Mouse (Mus musculus) spleen, postnatal 10 days (tissue): ENCODE results near the gene Galnt6.

ENCODE experiments used
- DNase-seq, 2 experiments: peaks; one replicate each; pipeline ENCODE4 v3.0.0; 2021 to 2022; ENCODE audit warnings: low spot score in 2 of 2

The Galnt6 gene

DNA sequence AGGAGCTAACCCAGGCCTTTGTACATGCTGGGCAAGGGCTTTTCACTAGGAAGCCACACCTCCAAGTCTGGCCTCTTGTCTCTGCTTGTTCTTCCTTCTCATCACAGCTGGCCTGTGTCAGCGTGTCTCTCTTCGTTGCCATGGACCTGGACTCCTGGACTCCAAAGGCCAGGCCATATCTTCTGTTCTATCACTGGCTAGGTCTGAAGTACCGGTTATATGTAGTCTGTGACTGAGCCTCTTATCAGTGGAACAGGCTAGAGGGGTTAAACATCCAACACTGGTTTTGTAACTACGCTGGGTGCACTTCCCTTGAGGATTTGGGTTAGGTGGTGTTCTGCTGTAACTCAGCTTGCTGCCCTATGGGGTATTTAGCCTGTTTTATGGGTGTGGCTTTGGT, 7.2 kb downstream of the Galnt6 start:
- DNase-seq, result no peak

DNA sequence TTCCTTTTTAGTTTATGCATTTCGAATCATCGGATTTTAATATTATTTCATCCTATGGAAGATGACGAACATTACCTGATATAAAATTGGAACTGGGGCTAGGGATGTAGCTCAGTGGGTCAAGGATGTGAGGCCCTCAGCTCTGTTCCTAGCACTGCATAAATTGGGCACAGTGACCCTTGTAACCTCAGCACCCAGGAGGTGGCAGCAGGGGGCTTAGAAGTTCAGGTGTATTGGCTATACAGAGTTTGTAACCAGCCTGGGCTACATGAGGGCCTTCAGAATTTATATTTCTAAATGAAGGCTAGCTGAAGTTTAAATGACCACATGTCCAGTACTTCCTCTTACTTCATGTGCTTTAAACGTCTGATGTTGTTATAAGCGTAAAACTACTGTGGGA, 7.7 kb downstream of the Galnt6 start:
- no peak for DNase-seq

DNA sequence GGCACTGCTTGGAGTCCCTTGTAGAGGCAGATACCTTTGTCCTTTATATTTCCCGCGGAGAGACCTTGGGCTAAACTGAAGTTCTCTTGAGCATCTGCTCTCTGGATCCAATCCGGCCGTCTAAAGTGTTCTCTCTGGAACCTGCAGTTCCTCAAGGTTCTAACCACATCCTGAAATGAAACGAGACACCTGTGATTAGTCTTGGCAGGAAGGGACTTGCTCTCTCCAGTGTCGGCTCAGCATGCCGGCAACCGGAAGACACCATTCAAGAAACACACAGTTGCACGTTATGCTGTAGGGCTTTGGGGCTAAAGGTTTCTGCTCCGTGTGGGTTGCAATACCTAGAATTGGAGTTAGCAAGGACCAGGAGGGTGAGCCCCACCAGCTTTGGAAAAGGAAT, 9.1 kb downstream of the Galnt6 start:
- DNase-seq, result no peak

DNA sequence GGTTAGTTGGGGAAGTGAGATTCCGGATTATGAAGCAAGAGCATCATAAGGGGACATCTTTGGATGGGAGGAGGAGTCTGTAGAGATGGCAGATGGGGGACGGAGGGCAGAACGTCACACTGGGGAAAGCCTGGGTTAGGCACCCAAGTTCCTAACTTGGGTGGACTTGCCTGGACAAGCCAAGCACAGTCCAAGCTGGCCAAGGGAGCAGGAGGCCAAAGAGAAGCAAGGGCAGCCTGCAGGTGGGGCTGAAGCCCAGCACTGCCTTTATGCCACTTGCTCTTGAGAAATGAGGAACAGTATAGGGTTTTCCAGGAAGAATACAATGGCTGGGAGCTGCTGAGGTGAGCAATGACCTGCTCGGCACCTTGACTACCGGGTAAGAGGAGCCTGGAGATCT, 10.0 kb downstream of the Galnt6 start:
- no peak for DNase-seq

DNA sequence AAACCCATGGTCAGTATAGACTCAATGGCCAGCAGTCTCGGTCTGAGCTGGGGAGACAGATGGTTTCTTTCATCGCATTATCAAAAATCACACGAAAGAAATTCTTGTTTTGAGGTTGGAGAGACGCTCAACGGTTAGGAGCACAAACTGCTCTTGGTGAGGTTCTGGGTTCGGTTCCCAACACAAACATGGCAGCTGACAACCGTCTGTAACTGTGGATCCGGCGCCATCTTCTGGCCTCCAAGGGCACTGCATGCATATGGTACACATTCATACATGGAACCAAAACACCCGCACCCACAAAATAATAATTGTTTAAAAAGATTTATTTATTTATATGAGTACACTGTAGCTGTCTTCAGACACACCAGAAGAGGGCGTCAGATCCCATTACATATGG, 10.6 kb downstream of the Galnt6 start:
- peak in 1 of 2 experiments; percentile 59 for DNase-seq

DNA sequence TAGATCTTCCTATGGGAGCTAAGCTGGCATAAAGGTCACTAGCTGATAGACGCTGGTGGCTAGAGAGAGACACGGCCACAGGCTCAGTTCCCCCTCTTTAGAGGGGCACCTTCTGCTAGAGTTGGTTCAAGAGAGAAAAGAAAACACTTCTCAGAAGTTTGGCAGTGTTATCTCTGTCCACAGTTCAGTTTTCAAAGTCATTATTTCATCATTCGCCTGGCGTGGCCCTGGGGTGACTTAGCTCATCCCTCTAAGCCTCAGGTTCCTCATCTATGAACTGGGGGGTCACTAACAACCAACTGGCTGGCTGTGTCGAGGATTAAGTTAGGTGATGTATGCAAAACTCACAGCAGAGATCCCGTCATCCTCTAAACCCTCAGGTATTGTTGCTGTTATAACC, 11.2 kb downstream of the Galnt6 start:
- DNase-seq, result no peak

DNA sequence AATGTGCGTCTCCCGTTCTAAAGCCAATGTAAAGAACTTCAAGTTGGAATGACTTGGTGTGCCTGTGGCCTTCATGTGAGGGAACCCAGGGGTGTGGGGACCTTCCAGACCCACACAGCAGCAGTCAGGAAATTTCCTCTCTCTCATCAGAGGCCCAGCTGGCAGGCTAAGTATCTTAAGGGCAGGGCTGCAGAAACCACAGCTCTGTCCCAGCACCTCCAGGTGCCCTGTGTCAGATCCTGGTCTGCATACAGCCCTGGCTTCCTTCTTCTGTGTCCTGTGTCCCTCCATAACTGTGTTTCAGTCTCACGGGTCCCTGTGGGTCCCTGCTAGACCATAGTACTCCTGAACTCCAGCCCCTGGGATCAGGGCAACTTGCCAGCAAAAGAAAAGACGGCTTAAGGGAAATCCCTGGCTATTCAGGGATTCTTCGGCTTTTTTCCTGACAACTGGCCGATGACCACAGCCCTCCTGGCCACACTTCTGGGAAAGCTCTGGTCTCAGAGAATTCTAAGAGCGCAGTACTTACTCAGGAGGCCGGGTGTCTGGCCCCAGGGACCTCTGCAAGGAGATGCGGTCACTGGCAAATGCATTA, 13.7 kb downstream of the Galnt6 start:
- DNase-seq, result no peak

DNA sequence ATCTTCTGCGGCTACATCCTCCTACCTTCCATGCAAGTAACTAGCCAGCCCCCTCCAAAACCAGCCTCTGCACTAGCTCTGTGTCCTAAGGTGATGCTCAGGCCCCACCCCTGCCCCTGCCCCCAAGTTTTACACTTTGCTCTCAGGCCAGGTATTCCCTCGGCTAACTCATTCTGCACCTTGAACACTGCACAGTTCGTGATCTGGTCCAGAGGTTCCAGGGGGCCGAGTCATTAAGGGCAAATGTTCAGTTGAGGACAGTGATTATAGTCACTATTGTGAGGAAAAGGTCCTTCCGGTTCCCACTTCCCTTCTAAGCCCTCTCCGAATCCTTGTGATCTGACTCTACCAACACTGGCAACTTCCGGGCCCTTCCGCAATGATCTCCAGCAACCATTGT, 14.7 kb downstream of the Galnt6 start:
- no peak for DNase-seq

DNA sequence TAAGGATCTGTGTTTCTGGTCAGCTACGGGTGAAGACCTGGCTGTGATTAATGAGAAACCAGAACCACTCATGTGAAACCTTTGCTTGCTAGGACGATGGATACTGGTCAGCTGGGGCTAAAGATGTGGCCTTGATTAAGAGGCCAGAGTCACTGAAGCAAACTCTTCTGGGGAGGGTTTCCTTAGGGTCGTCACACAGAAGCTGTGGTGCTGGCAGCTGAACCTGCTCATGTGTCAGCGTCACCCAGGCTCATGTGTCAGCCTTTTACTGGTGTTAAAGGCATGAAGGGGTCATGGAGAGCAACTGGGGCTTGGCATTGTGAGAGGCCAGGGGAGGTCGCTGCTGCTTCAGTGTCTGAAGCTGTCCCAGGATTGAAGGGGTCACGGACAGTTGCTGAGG, 18.3 kb downstream of the Galnt6 start:
- no peak for DNase-seq

DNA sequence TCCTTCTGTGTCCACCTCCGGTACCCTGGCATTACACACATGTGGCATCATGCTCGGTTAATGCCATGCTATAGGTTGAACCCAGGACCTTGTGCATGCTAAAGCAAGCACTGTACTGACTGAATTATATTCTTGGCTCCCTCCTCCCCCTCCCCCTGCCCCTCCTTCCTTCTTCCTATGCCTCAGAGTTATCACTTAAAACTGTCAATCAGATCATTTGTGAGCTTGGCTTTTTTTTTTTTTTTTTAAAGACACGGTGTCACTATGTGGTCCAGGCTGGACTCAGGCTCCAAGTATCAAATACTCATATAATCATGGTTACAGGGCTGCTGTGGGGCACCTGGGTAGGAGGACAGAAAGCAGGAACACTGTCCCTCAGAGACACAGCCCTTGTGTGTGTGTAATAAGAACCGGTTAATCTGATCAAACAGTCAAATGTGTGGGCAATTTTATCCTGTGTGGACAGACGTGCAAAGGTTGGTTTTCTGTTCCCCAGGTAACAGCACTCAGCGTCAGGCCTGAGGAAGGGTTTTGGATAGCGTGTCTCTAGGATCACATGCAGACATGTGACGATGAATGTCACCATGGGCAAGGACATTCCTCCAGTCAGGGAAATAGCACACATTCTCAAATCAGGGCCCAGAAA, 20.6 kb downstream of the Galnt6 start:
- DNase-seq, result no peak

DNA sequence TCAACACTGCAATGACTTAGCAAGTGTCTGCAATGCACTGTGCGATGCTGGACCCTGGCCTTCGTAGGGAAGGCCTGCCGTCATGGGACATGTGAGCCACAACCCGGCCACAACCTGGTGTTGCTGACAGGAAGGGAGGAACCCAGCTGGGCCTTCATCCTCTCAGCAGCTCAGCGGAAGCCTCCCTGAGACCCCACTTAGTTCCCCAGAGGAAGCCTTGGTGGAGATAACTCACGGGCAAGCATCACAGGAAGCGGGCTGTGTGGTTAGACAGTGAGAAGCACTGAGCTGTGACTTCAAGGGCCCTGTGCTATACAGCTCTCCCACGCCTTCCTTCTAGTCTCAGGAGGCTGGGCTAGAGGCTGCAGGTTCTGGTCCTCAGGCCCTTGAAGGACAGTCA, 22.9 kb downstream of the Galnt6 start:
- peak; percentile 28 to 75 for DNase-seq

DNA sequence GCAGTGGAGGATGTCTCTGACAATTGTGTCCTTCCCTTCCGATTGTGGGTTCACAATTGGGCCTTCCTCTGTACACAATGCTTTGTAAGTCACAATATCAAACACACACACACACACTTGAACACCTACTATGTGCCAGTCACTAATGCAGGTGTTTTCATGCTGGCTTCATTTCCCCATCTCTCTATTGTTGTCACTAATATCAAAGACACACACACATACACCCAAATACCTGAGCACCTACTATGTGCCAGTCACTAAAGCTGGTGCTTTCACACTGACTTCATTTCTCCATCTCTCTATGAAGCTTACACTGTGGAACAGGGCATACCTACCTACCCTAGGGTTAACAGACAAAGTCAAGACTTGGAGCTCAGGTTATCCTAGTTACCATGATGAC, 23.8 kb downstream of the Galnt6 start:
- DNase-seq, result no peak

DNA sequence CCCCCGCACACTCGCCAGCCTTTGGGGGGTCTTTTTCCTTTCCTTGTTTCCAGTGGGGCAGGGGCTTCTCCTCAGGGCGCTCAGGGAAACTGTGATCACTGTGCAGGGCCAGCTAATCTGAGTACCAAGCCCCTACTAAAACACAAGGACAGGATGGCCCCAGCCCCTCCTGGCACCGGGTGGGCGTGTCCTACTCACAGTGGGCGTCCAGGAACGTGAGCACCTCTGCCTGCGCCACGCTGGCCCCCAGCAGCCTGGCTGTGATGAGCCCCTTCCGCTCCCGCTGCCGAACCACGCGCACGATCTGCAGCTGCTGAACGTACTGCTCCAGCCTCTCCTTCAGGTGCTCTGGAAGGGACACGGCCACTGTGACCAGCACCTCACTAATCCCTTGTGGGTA, 25.3 kb downstream of the Galnt6 start:
- DNase-seq, result no peak

DNA sequence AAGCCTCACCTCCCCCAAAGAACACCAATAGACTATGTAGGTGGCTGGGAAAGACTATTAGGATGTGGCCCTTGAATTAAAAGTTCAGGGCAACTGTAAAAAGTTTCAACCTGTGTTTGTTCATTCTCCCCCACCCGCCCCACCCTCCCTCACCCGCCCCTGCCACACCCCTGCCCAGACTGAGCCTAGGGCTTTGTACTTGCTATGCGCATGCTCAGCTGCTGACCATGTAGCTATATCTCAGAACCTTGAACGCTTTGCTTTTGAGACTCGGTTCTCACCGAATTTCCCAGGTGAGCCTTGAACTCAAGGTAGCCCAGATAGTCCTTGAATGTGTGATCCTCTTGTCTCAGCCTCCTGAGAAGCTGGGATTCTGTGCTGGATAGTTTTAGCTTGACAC, 27.3 kb downstream of the Galnt6 start:
- no peak for DNase-seq

DNA sequence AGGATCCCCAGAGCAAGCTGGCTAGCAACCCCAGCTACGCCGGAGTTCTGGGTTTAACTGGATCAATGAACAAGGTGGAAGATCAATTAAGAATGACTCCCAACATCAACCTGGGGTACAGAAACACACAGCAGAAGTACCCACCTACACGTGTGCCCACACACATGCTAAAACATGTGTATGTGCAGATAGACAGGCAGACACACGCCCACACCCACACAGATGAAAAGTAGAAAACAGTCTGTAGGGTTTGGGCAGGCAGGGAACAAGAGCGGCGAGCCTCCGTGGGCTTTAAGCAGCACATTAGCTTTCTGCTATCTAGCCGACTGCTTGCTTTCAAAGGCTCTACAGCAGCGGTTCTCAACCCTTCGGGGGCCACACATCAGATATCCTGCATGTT, 28.1 kb downstream of the Galnt6 start:
- DNase-seq, result no peak

DNA sequence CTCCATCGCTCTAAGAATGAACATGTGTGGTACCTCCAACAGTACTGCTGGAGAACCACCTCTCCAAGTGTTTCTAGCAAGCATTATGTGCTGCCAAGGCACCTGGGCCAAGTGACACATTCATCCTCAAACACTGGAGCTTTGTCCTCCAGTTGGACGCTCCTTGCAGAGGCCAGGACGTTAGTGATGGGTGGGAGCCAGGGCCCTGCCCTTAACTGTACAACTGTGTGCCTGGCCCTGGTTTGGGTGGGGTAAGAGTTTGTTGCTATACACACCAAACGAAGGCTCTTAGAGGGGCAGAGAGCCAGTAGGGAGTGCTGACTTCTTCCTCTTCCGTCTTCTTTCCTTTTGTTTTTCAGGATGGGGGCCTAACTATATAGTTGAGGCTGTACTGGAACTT, 28.8 kb downstream of the Galnt6 start:
- DNase-seq, result no peak

DNA sequence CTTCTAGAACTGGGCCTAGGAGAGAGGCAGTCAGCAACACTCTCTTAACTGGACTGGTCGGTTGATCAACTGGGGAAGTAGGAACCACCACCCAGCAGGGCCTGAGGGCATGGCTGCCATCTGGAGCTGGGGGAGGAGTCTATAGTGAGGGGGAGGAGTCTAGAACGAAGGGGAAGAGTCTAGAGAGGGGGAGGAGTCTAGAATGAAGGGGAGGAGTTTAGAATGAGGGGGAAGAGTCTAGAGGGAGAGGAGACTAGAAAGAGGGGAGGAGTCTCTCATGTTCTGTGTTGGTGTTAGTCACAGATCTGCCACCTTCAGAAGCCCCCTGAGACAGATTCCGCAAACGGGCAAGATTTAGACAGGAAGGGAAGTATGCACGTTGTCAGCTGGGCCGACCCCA, 29.8 kb downstream of the Galnt6 start:
- DNase-seq, result peak in 1 of 2 experiments; percentile 50

DNA sequence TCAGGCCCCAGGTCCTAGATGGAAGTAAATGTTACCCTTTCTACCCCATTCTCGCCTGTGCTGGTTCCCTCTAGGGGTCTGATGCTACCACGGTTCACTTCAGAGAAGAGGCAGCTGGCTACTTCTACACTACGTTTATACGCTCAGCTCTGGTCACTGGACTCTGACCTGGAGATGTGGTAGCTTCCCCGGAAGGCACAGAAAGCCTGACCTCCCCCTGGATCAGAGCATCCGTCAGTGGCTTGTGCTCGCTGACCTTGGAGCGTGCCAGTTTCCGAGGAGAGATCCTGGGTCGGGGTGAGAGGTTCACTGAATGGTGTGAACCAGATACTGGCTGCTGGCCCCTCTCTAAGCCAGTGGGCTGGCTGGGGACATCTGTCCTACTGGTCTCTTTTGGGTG, 31.1 kb downstream of the Galnt6 start:
- no peak for DNase-seq

DNA sequence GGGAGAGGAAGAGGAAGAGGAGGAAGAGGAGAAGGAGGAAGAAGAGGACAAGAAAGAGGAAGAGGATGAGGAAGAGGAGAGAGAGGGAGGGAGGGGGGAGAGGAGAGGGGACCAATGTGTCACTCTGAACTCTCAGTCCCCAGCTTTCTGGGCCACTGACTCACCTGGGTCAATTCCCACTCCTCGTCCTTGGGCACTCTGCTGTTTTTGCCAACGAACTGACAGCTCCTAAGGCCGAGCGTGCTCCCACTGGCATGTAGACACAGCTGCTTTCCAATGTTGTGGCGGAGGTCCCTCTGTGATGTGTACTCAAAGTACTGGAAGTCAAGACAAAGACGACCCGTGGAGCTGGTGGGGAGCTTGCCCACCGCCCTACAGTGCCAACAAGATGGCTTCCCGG, 34.8 kb downstream of the Galnt6 start:
- no peak for DNase-seq

DNA sequence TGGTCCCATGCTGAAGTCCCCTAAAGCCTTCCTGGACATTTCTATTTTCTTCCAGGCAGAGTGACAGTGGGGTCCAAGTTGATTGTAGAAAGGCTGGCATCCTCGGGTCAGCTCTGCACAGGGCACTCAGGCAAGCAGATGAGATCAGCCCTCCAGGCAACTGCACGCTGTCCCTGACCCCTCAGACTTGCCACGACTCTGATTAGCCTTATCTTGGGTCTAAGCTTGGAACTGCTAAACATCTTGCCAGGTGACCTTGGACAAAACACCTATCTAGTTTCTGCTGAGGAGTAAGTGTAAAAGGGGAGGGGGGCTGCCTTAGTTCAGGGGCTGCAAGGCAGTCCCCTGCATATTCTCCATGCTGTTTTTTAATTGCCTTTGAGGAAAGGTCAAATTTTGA, 37.2 kb downstream of the Galnt6 start:
- no peak for DNase-seq

DNA sequence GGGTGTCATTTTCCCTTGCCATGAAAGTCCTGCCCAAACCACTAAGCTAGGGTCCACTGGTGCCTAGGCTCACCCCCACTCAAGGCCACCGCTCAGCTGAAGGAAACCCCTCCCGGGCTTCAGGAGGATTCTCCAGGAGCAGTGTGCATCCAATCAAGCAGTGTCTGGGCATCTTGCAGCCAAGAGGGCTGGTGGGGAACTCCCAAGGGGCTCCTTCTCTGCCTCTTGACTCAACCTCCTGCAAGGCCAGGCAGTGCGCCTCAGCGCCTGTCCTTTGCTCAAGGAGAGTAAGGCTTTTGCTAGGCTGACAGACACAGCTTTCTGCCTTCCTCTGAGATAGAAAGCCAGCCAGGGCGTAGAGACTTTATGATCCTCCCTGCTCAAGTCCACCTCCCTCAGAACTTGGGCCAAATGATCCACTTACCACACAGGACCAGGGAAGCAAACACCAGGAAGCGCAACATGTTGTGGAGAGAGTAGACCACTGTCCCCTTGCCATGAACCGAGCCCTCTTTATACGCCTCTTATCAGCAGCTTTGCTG, 41.7 kb downstream of the Galnt6 start, which contains the start of gene Cela1:
Cela1 (minus strand) TSS at position 492 of the 542 bp plus-strand sequence.
- no peak for DNase-seq

DNA sequence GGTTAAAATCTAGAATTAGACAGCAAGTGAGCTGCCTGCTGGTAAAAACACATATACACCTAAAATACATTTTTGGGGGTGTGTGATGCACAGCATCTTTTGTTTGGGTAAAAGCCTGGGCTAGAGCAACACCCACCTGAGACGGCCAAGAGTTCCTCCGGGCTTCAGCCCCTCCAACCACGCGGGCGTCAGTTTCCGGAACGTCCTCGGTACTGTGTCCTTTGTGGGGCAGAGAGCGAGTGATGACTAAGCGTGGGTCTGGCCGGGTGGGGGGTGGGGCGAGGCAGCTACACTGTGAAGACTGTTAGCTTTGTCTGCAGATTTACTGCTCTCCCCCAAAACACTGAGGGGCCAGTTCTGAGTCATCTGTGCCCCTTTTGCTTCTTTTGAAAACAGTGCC, 42.2 kb downstream of the Galnt6 start:
- no peak for DNase-seq

DNA sequence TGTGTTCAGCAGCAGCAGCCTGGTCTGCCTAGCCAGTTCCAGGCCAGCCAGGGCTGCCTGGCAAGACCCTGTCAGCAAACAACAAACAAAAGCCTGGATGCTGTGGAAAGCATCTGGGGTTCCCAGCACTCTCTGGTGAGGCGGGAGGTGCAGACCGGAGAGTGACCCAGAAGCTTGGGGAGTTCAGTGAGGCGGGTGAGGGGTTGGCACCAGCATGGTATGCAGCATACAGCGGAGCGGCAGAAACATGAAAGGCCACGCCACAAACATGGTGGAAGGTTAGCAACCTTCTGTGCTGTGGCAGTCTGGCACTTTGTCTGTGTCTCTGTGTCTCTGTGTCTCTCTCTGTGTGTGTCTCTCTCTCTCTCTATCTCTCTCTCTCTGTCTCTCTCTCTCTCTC, 42.7 kb downstream of the Galnt6 start:
- no peak for DNase-seq

DNA sequence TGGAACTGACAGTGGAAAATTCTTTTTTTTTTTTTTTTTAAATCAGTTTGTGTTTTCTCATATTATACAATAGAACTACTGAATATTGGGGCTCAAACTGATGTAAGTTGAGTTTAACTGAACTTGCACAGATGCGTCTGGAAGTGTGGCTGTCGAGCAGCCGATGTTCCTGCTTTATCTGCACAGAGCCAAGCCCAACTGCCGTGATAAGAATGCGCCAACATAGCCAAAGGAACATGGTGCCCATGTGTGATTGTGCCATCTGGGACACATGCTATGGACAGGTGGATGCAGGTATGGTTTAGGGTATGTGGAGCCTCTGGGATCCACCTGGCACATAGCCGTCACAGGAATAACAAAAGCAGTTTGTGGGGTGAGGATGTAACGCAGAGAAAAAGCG, 43.3 kb downstream of the Galnt6 start:
- DNase-seq, result no peak
